Mouse (Mus musculus): ENCODE data around the gene Apobec3. TPM values are rescaled to one million over a fixed set of nuclear protein-coding genes. Genes with fewer than 3 reads are reported as not detected.

Gene Apobec3
- 1 to 10 TPM; 1.6 to 2.3 TPM for total RNA-seq (2021)
- long read RNA-seq, experiment 1, partial matches to known transcripts, result 0 of 3 reads
- long read RNA-seq, experiment 1, other reads (novel, unspliced or antisense), result 0 of 3 reads
- long read RNA-seq, experiment 2, partial matches to known transcripts, result 1 of 3 reads
- long read RNA-seq, experiment 2, other reads (novel, unspliced or antisense), result 1 of 3 reads

GRCm38 (mm10) chr15:79891436-79892212 lies at the start of gene Apobec3:
Gene Apobec3 (plus strand): TSS chr15:79891659.
- DNase-seq (ENCODE audit: low spot score), result peak; percentile 63

- DNase-seq (ENCODE audit: low spot score), result no peak
Observed at GRCm38 (mm10) chr15:79842985-79843384, 48.5 kb upstream of the Apobec3 start.

- no peak for DNase-seq (ENCODE audit: low spot score)
Observed at GRCm38 (mm10) chr15:79845986-79846385, 45.5 kb upstream of the Apobec3 start.

- DNase-seq (ENCODE audit: low spot score), result peak; percentile 51
Observed at GRCm38 (mm10) chr15:79847100-79847499, 44.4 kb upstream of the Apobec3 start.

GRCm38 (mm10) chr15:79850143-79850542 lies 41.3 kb upstream of the Apobec3 start:
- no peak for DNase-seq (ENCODE audit: low spot score)

- no peak for DNase-seq (ENCODE audit: low spot score)
Observed at GRCm38 (mm10) chr15:79858979-79859378, 32.5 kb upstream of the Apobec3 start.

GRCm38 (mm10) chr15:79859821-79860220 lies 31.6 kb upstream of the Apobec3 start:
- DNase-seq (ENCODE audit: low spot score), result no peak

- no peak for DNase-seq (ENCODE audit: low spot score)
Observed at GRCm38 (mm10) chr15:79867260-79868002, 24.0 kb upstream of the Apobec3 start.

- no peak for DNase-seq (ENCODE audit: low spot score)
Observed at GRCm38 (mm10) chr15:79873545-79873944, 17.9 kb upstream of the Apobec3 start.

- no peak for DNase-seq (ENCODE audit: low spot score)
Observed at GRCm38 (mm10) chr15:79873995-79874394, 17.5 kb upstream of the Apobec3 start.

GRCm38 (mm10) chr15:79875261-79875995 lies 16.0 kb upstream of the Apobec3 start:
- no peak for DNase-seq (ENCODE audit: low spot score)

GRCm38 (mm10) chr15:79878725-79879136 lies 12.7 kb upstream of the Apobec3 start:
- peak; percentile 13 for DNase-seq (ENCODE audit: low spot score)

- peak; percentile 59 for DNase-seq (ENCODE audit: low spot score)
Observed at GRCm38 (mm10) chr15:79879319-79879718, 12.1 kb upstream of the Apobec3 start.

GRCm38 (mm10) chr15:79880477-79880876 lies 11.0 kb upstream of the Apobec3 start:
- no peak for DNase-seq (ENCODE audit: low spot score)

- no peak for DNase-seq (ENCODE audit: low spot score)
Observed at GRCm38 (mm10) chr15:79882623-79883267, 8.7 kb upstream of the Apobec3 start.

GRCm38 (mm10) chr15:79883352-79883822 lies 8.1 kb upstream of the Apobec3 start:
- peak; percentile 91 for DNase-seq (ENCODE audit: low spot score)

- DNase-seq (ENCODE audit: low spot score), result no peak
Observed at GRCm38 (mm10) chr15:79884820-79885219, 6.6 kb upstream of the Apobec3 start.

- peak; percentile 68 for DNase-seq (ENCODE audit: low spot score)
Observed at GRCm38 (mm10) chr15:79892213-79892541, 718 bp downstream of the Apobec3 start.

GRCm38 (mm10) chr15:79892995-79893823 lies 1.8 kb downstream of the Apobec3 start:
- DNase-seq (ENCODE audit: low spot score), result no peak

- no peak for DNase-seq (ENCODE audit: low spot score)
Observed at GRCm38 (mm10) chr15:79893824-79894123, 2.3 kb downstream of the Apobec3 start.

All from gastrocnemius, adult 18-20 months (tissue).